Mouse (Mus musculus): ENCODE results near the gene Tmem240.
"Not testable (repeated sequence)": the region's sequence is repeated elsewhere in the genome, so short reads cannot be mapped to it uniquely, and the experiment has no call there.

The Tmem240 gene

GRCm38 (mm10) chr4:155769880-155770512 lies 35.4 kb downstream of the Tmem240 start:
- DNase-seq (ENCODE audit: extremely low read depth, insufficient read length, low spot score) = peak; percentile 84

- no peak for DNase-seq (ENCODE audit: extremely low read depth, insufficient read length, low spot score)
Observed at GRCm38 (mm10) chr4:155770626-155771025, 36.0 kb downstream of the Tmem240 start.

GRCm38 (mm10) chr4:155771706-155772105 lies 37.1 kb downstream of the Tmem240 start:
- DNase-seq (ENCODE audit: extremely low read depth, insufficient read length, low spot score) = no peak

- no peak for DNase-seq (ENCODE audit: extremely low read depth, insufficient read length, low spot score)
Observed at GRCm38 (mm10) chr4:155772786-155773185, 38.2 kb downstream of the Tmem240 start.

- DNase-seq (ENCODE audit: extremely low read depth, insufficient read length, low spot score) = no peak
Observed at GRCm38 (mm10) chr4:155773335-155774078, 38.9 kb downstream of the Tmem240 start.

- DNase-seq (ENCODE audit: extremely low read depth, insufficient read length, low spot score) = peak; percentile 88
Observed at GRCm38 (mm10) chr4:155774280-155774754, 39.7 kb downstream of the Tmem240 start, which contains the start of gene Vwa1. Gene Vwa1 (minus strand): TSS chr4:155774698.

- peak; percentile 46 for DNase-seq (ENCODE audit: extremely low read depth, insufficient read length, low spot score)
Observed at GRCm38 (mm10) chr4:155774971-155775740, 40.6 kb downstream of the Tmem240 start.

- no peak for DNase-seq (ENCODE audit: extremely low read depth, insufficient read length, low spot score)
Observed at GRCm38 (mm10) chr4:155775855-155776254, 41.3 kb downstream of the Tmem240 start.

- DNase-seq (ENCODE audit: extremely low read depth, insufficient read length, low spot score) = no peak
Observed at GRCm38 (mm10) chr4:155776704-155777335, 42.2 kb downstream of the Tmem240 start.

GRCm38 (mm10) chr4:155777816-155778215 lies 43.2 kb downstream of the Tmem240 start:
- DNase-seq (ENCODE audit: extremely low read depth, insufficient read length, low spot score) = no peak

GRCm38 (mm10) chr4:155779498-155779897 lies 44.9 kb downstream of the Tmem240 start:
- no peak for DNase-seq (ENCODE audit: extremely low read depth, insufficient read length, low spot score)

- no peak for DNase-seq (ENCODE audit: extremely low read depth, insufficient read length, low spot score)
Observed at GRCm38 (mm10) chr4:155780895-155781294, 46.3 kb downstream of the Tmem240 start.

- no peak for DNase-seq (ENCODE audit: extremely low read depth, insufficient read length, low spot score)
Observed at GRCm38 (mm10) chr4:155783486-155784080, 49.0 kb downstream of the Tmem240 start.

GRCm38 (mm10) chr4:155784081-155784701 lies 49.6 kb downstream of the Tmem240 start:
- peak; percentile 81 for DNase-seq (ENCODE audit: extremely low read depth, insufficient read length, low spot score)

GRCm38 (mm10) chr4:155785246-155785645 lies 50.6 kb downstream of the Tmem240 start:
- no peak for DNase-seq (ENCODE audit: extremely low read depth, insufficient read length, low spot score)

- no peak for DNase-seq (ENCODE audit: extremely low read depth, insufficient read length, low spot score)
Observed at GRCm38 (mm10) chr4:155785819-155786218, 51.2 kb downstream of the Tmem240 start, which contains the start of gene Tmem88b. Gene Tmem88b (minus strand): TSS chr4:155785874.

GRCm38 (mm10) chr4:155788300-155788699 lies 53.7 kb downstream of the Tmem240 start:
- no peak for DNase-seq (ENCODE audit: extremely low read depth, insufficient read length, low spot score)

- not testable (repeated sequence) for DNase-seq (ENCODE audit: extremely low read depth, insufficient read length, low spot score)
Observed at GRCm38 (mm10) chr4:155788833-155789232, 54.2 kb downstream of the Tmem240 start.

GRCm38 (mm10) chr4:155790021-155790489 lies 55.5 kb downstream of the Tmem240 start, which contains the start of gene Ankrd65:
Gene Ankrd65 (plus strand): TSS chr4:155790439.
- no peak for DNase-seq (ENCODE audit: extremely low read depth, insufficient read length, low spot score)
